Mouse (Mus musculus): Measurements from ENCODE around the gene Fam122c. TPM values are rescaled to one million over a fixed set of nuclear protein-coding genes. Genes with fewer than 3 reads are reported as not detected.
A peak's percentile ranks its signal among the peaks of the same experiment; 100 is the strongest.
"Not testable (repeated sequence)": the region's sequence is repeated elsewhere in the genome, so short reads cannot be mapped to it uniquely, and the experiment has no call there.

Gene Fam122c
- total and polyA plus RNA-seq, 2 experiments from 2014 or later = not detected

GRCm38 (mm10) chrX:53255195-53255594 is 18.0 kb upstream of the Fam122c start:
- peak; percentile 35 for DNase-seq (ENCODE audit: low spot score)
- TF ChIP-seq CTCF (IDR thresholded peaks at IDR 0.05; ENCODE audit: low read depth) = peak; percentile 52
- Histone ChIP-seq H3K9me3 (ENCODE audit: low read length) (no peaks in the 10 kb centered on the region), H3K27me3 (ENCODE audit: insufficient read depth, low read length) (no peaks in the 10 kb centered on the region), H3K4me2 (ENCODE audit: low read depth, low read length) (no peak overlapping the region), H3K27ac (no peak overlapping the region), H3K36me3 (ENCODE audit: insufficient read depth, low read length) (no peaks in the 10 kb centered on the region), H3K4me1 (ENCODE audit: insufficient read depth, low read length) (no peaks in the 10 kb centered on the region), H3K4me3 (ENCODE audit: low read length) (no peak overlapping the region), H3K9ac (replicated peaks; ENCODE audit: low read length) (no peak overlapping the region)
- ATAC-seq = no peak

- no peak for ATAC-seq
- no peaks in the 10 kb centered on the region for H3K9me3 ChIP-seq (ENCODE audit: low read length)
- 77% methylated on average over 9 of the region's 9 CpGs for WGBS
Observed at GRCm38 (mm10) chrX:53266186-53266585, 7.0 kb upstream of the Fam122c start.

GRCm38 (mm10) chrX:53268856-53269255 is 4.4 kb upstream of the Fam122c start:
- Histone ChIP-seq H3K4me2 (ENCODE audit: low read depth, low read length) (peak overlapping the region; percentile 69), H3K27ac (no peak overlapping the region), H3K4me3 (ENCODE audit: low read length) (peak overlapping the region; percentile 55), H3K4me1 (ENCODE audit: insufficient read depth, low read length) (no peaks in the 10 kb centered on the region), H3K9ac (replicated peaks; ENCODE audit: low read length) (peak overlapping the region; percentile 43), H3K9me3 (ENCODE audit: low read length) (no peaks in the 10 kb centered on the region), H3K36me3 (ENCODE audit: insufficient read depth, low read length) (no peaks in the 10 kb centered on the region), H3K27me3 (ENCODE audit: insufficient read depth, low read length) (no peaks in the 10 kb centered on the region)
- DNase-seq (ENCODE audit: low spot score) (peak; percentile 48), ATAC-seq (peak; percentile 77)
- WGBS = 35% methylated on average over 10 of the region's 10 CpGs
- TF ChIP-seq CTCF (IDR thresholded peaks at IDR 0.05; ENCODE audit: low read depth) = no peak

More at GRCm38 (mm10) chrX:53266186-53266585, 7.0 kb upstream of the Fam122c start:
- Histone ChIP-seq H3K9ac (replicated peaks; ENCODE audit: low read length) (no peak overlapping the region), H3K27me3 (ENCODE audit: insufficient read depth, low read length) (no peaks in the 10 kb centered on the region), H3K4me3 (ENCODE audit: low read length) (no peak overlapping the region), H3K4me2 (ENCODE audit: low read depth, low read length) (no peak overlapping the region), H3K4me1 (ENCODE audit: insufficient read depth, low read length) (no peaks in the 10 kb centered on the region), H3K27ac (no peak overlapping the region), H3K36me3 (ENCODE audit: insufficient read depth, low read length) (no peaks in the 10 kb centered on the region)
- TF ChIP-seq CTCF (IDR thresholded peaks at IDR 0.05; ENCODE audit: low read depth) = no peak
- DNase-seq (ENCODE audit: low spot score) = no peak

- H3K9ac ChIP-seq (replicated peaks; ENCODE audit: low read length) = peak within 1 kb of the TSS; percentile 43
- H3K27me3 ChIP-seq (ENCODE audit: insufficient read depth, low read length) = no peaks in the 10 kb centered on the region
- 31% methylated on average over 40 of the region's 40 CpGs for WGBS
- no peak for TF ChIP-seq CTCF (IDR thresholded peaks at IDR 0.05; ENCODE audit: low read depth)
- H3K9me3 ChIP-seq (ENCODE audit: low read length) = no peaks in the 10 kb centered on the region
- H3K4me2 ChIP-seq (ENCODE audit: low read depth, low read length) = peak within 1 kb of the TSS; percentile 69
- peak within 1 kb of the TSS; percentile 55 for H3K4me3 ChIP-seq (ENCODE audit: low read length)
- DNase-seq (ENCODE audit: low spot score) (peak; percentile 95), ATAC-seq (peak; percentile 94)
- no peaks in the 10 kb centered on the region for H3K4me1 ChIP-seq (ENCODE audit: insufficient read depth, low read length)
- 0 out of 2 replicates have a peak within 1 kb of the TSS, but pooled peaks have one; percentile 51 for H3K27ac ChIP-seq
- H3K36me3 ChIP-seq (ENCODE audit: insufficient read depth, low read length) = no peaks in the 10 kb centered on the region
Observed at GRCm38 (mm10) chrX:53269289-53270062, 3.7 kb upstream of the Fam122c start, which contains the start of gene Fam122b. Gene Fam122b, minus strand, starts transcription at chrX:53269805.

- ATAC-seq (0 out of 2 replicates have a peak, but pooled peaks have one; percentile 21), DNase-seq (ENCODE audit: low spot score) (no peak)
- H3K36me3 ChIP-seq (ENCODE audit: insufficient read depth, low read length) = no peaks in the 10 kb centered on the region
- H3K9me3 ChIP-seq (ENCODE audit: low read length) = no peaks in the 10 kb centered on the region
- TF ChIP-seq CTCF (IDR thresholded peaks at IDR 0.05; ENCODE audit: low read depth) = no peak
- no peaks in the 10 kb centered on the region for H3K4me1 ChIP-seq (ENCODE audit: insufficient read depth, low read length)
- WGBS = 36% methylated on average over 10 of the region's 10 CpGs
- H3K27ac ChIP-seq = no peak overlapping the region
- H3K4me2 ChIP-seq (ENCODE audit: low read depth, low read length) = peak overlapping the region; percentile 44
- H3K9ac ChIP-seq (replicated peaks; ENCODE audit: low read length) = no peak overlapping the region
- peak overlapping the region; percentile 55 for H3K4me3 ChIP-seq (ENCODE audit: low read length)
- H3K27me3 ChIP-seq (ENCODE audit: insufficient read depth, low read length) = no peaks in the 10 kb centered on the region
Observed at GRCm38 (mm10) chrX:53270063-53270432, 3.2 kb upstream of the Fam122c start.

- not testable (repeated sequence) for ATAC-seq; H3K9me3 ChIP-seq (ENCODE audit: low read length); H3K36me3 ChIP-seq (ENCODE audit: insufficient read depth, low read length); H3K9ac ChIP-seq (replicated peaks; ENCODE audit: low read length); DNase-seq (ENCODE audit: low spot score); H3K4me2 ChIP-seq (ENCODE audit: low read depth, low read length); H3K4me3 ChIP-seq (ENCODE audit: low read length); H3K4me1 ChIP-seq (ENCODE audit: insufficient read depth, low read length); H3K27ac ChIP-seq; H3K27me3 ChIP-seq (ENCODE audit: insufficient read depth, low read length)
- 64% methylated on average over 3 of the region's 3 CpGs for WGBS
Observed at GRCm38 (mm10) chrX:53271628-53272027, 1.6 kb upstream of the Fam122c start.

- WGBS = 80% methylated on average over 5 of the region's 5 CpGs
- Histone ChIP-seq H3K4me3 (ENCODE audit: low read length) (no peak overlapping the region), H3K27ac (no peak overlapping the region), H3K4me2 (ENCODE audit: low read depth, low read length) (no peak overlapping the region), H3K36me3 (ENCODE audit: insufficient read depth, low read length) (no peaks in the 10 kb centered on the region), H3K9me3 (ENCODE audit: low read length) (no peaks in the 10 kb centered on the region), H3K27me3 (ENCODE audit: insufficient read depth, low read length) (no peaks in the 10 kb centered on the region), H3K9ac (replicated peaks; ENCODE audit: low read length) (no peak overlapping the region), H3K4me1 (ENCODE audit: insufficient read depth, low read length) (no peaks in the 10 kb centered on the region)
- DNase-seq (ENCODE audit: low spot score) (no peak), ATAC-seq (no peak)
- no peak for TF ChIP-seq CTCF (IDR thresholded peaks at IDR 0.05; ENCODE audit: low read depth)
Observed at GRCm38 (mm10) chrX:53287924-53288323, 14.7 kb downstream of the Fam122c start.

Data from hindbrain, postnatal 0 days (tissue).